Mouse (Mus musculus): ENCODE measurements at regions not wholly inside any gene's neighbourhood (a gene's known extent, or its start where the extent isn't known, plus 50 kb on each side); places are given as distances from the start of the nearest gene placed in this dataset.

DNA sequence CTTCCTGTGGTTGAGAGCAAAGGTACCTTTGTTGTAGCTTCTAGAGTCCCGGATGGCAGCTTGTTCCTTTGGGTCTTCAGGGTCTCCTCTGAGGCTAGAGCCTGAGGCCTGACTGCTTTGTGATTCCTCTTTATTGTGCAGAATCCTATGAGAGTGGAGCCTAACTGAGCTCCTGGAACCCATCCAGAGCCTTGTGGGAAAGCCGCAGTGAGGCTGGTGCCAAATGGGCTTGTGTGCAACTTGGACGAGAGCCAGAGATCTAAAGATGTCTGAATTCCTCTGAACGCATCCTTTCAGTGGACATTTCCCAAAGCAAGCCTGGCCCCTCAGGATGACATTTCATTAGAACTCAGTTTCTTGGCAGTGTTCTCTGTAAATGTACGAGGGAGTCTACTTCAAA, 178.4 kb upstream of the Tmem72 start:
- TF ChIP-seq POLR2A (IDR thresholded peaks at IDR 0.05; ENCODE audit: insufficient read depth, low read depth, low read length) (no peak), CTCF (IDR thresholded peaks at IDR 0.05; ENCODE audit: insufficient read depth, low read depth, low read length) (no peak)

All from olfactory bulb, adult 2 months (tissue).